Mouse (Mus musculus) adrenal gland, adult 18-20 months (tissue): ENCODE measurements at regions not wholly inside any gene's neighbourhood (a gene's known extent, or its start where the extent isn't known, plus 50 kb on each side); places are given as distances from the start of the nearest gene placed in this dataset.

Experiments used
- DNase-seq, 2 experiments: peaks; one replicate each; pipeline ENCODE4 v3.0.0; 2021 to 2022; ENCODE audit warnings: low spot score in 2 of 2

DNA sequence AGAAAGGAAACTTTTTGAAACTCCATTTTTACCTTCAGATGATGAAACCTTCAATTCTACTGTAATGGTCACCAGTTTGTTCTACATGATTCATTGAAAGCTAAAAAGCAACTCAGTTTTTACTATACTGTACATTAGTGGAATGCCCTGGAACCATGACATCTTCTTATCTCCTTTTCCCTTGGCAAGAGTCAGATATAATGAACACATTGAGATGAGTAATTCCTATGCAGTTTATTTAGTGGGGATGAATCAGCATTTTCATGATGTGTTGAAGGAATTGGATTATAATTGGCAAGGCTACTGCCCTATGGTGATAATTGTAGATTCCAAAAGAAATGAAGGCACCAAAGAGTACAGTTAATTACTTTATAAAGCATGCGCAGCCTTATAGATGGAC lies 165.8 kb upstream of the Mmadhc start:
- no peak for DNase-seq

DNA sequence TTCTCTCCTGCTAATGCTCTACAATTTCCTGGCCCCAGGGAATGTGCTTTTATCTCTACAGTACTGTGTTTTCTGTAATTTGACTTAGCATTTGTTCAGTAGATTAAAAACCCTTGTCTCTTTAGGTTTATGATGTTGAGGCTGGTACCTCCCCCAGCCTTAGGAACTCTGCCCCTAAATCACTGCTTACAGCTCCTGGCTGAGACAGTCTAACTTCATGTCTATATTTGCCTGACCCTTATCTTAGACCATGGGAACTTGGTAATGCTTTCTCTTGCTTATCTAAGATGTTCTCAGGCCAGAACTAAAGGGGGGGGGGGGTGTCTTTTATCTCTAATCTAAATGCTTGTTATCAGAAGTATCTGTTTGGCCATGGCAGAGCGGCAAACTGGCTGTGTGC lies 160.1 kb upstream of the Mmadhc start:
- DNase-seq = no peak

- no peak for DNase-seq
Observed at GRCm38 (mm10) chr2:50448117-50448516, 151.5 kb upstream of the Mmadhc start.

GRCm38 (mm10) chr2:50445963-50446485 lies 149.4 kb upstream of the Mmadhc start:
- DNase-seq = no peak

DNA sequence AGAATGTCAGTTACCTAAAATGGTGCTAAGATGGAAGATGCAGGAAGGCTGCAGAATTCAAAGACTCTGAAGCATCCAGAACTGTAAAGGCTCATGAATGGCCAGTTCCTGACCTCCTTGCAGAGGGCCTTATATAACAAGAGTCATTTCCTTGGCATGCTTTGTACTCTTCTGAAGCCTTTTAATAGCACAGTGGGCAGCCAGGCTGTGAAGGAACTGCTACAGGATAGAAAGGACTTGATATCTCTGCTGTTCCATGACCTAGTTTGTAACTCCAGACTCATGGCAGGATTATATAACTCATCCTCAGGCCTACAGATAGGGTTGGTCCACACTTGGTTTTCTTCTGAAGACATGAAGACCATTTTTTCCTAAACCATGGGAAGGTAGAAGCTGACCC lies 143.7 kb upstream of the Mmadhc start:
- no peak for DNase-seq

DNA sequence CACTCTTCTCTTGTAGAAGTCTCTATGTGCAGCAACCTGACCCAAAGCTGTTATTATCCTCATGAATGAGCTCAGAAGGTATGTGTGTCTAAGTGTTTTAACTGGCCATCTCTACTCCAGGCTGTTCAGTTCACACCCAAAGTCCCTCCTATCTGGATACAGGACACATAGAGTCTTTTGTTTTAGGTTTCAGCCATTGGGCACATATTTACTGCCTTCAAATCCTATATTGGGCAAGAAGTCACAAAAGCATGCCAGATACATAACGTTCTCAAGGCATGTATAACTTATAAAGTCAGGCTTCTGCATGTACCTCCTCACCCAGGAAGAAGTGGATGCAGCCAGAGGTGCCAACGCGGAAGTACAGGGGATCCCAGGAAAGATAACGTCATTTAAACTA lies 136.6 kb upstream of the Mmadhc start:
- DNase-seq = no peak

DNA sequence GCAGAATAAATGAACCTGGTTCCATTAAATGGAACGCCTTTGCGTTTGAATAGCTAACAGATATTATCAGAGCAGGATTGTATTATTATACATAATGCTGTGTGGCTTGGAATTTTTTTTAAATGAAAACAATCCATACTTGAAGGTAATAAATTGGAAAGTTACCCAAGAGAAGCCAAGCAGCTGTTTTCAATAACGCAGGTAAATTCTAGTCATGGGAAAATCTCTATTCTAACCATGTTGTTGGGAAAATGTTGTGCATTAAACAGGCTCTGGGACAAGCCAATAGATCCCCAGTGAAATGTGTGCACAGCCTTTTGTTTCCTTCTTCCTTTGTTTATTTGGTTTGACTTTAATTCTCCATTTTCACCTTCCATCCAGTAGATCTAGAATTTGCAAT lies 128.6 kb upstream of the Mmadhc start:
- DNase-seq = no peak

- no peak for DNase-seq
Observed at GRCm38 (mm10) chr2:50419648-50420047, 123.0 kb upstream of the Mmadhc start.

DNA sequence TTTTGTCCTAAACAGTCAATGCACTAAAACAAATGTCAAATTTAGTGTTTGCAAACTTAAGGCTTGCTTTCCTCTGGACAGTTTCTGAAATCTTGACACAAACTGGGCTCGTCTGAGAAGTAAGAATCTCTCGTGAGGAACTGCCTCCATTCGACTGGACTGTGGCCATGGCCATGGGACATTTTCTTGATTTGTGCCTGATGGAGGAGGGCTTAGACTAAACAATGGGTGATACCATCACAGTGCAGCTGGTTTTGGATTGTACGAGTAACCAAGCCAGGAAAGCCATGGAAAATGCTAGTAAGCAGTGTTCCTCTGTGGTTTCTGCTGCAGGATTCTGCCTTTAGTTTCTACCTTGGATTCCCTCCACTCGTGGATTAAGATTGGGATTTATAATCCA lies 121.0 kb upstream of the Mmadhc start:
- no peak for DNase-seq

DNA sequence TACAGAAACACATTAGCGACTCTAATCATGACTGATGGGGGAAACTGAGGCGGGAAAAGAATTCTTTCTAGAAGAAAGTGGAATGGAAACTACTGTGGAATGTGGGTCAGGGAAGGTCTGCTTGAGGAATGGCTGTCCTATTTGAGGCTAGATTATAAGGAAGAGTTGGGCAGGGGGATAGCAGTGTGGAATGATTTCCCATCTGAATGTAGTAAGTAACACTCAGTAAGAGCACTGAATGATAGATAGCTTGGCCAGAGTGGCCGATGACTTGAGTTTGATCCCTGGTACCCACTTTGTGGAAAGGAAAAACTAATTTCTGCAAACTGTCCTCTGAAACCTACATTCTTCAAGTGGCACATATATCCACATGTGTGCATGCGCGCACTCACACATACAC lies 120.5 kb upstream of the Mmadhc start:
- no peak for DNase-seq

GRCm38 (mm10) chr2:50416056-50416455 lies 119.5 kb upstream of the Mmadhc start:
- no peak for DNase-seq

- no peak for DNase-seq
Observed at GRCm38 (mm10) chr2:50405932-50406331, 109.3 kb upstream of the Mmadhc start.

GRCm38 (mm10) chr2:50403106-50403505 lies 106.5 kb upstream of the Mmadhc start:
- DNase-seq = no peak

- DNase-seq = no peak
Observed at GRCm38 (mm10) chr2:50398576-50398975, 102.0 kb upstream of the Mmadhc start.

- no peak for DNase-seq
Observed at GRCm38 (mm10) chr2:50377609-50378413, 81.2 kb upstream of the Mmadhc start.

GRCm38 (mm10) chr2:50373626-50374025 lies 77.0 kb upstream of the Mmadhc start:
- no peak for DNase-seq

GRCm38 (mm10) chr2:50373006-50373405 lies 76.4 kb upstream of the Mmadhc start:
- no peak for DNase-seq

DNA sequence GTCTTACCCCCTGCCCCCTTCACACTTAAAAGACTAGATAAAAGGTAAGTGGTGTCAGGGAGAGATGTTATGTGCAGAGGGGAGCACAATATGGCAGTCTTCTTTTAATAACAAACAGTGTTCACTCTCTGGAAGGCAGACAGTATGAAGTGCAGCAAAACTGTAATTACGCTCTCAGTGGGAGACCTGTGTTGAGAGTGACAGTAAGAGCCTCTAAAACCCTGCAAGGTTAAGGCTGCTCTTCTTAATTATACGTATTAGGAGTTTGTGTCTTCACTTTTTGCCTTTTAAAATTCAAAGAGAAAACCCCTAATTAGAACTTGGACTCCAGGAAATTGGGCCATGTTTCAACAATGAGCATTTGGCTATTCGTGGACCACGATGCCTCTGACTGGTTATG lies 72.2 kb upstream of the Mmadhc start:
- no peak for DNase-seq

- DNase-seq = no peak
Observed at GRCm38 (mm10) chr2:50368351-50368750, 71.8 kb upstream of the Mmadhc start.

- no peak for DNase-seq
Observed at GRCm38 (mm10) chr2:50365221-50365620, 68.6 kb upstream of the Mmadhc start.

DNA sequence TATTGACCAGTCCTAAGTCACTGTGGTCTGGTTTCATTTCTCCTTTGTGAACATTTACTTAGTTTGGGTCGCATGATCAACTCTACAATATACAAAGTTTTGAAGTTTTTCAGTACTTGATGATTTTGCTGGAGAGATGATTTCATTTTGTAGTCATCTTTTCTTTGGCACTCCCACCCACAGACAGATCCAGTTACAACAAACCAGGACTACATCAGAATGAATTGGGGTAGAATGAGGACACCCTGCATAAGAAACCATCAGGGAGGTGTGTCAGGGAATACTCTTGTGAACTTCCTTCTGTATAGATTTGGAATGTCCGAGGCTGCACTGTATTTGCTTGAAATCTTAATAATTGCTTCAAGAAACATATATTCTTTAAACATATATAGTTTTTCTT lies 59.5 kb upstream of the Mmadhc start:
- DNase-seq = no peak

- no peak for DNase-seq
Observed at GRCm38 (mm10) chr2:50347486-50348265, 51.1 kb upstream of the Mmadhc start.
